Mouse (Mus musculus): ENCODE results near the gene Vps37d.
"Not testable (repeated sequence)": the region's sequence is repeated elsewhere in the genome, so short reads cannot be mapped to it uniquely, and the experiment has no call there.

GRCm38 (mm10) chr5:135049268-135049667, 28.8 kb downstream of the Vps37d start:
- not testable (repeated sequence) for TF ChIP-seq POLR2A (IDR thresholded peaks at IDR 0.05; ENCODE audit: extremely low read depth, insufficient read depth, low read length); CTCF (IDR thresholded peaks at IDR 0.05; ENCODE audit: low read depth, low read length)
